Comparison of ENCODE assay signal across 8 mouse cellular contexts in the genomic region with DNA sequence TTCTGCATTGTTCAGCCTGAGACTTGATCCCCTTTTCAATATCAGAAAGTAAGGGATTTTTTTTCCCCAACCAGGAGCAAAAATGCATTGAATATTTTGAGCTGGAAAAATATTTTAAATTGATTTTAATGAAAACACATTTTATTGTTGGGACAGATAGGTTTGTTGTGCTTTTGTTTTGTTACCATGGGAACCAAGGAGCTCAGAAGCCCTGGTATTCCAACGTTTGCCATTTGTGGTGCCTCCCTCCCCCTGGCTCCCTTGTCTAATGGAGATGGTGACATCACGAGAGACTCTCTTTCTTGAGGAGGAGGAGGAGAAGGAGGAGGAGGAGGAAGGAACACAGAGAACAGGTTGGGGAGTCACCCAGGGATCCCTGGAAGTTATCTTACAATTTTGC.
DNase-seq lines count a peak whose midpoint lies in the region; ATAC-seq lines count a peak whose summit lies in the region.

No protein-coding gene starts in this region.

- no peak overlapping the region for H3K4me3 ChIP-seq in heart, embryonic 16.5 days (ENCODE audit: low read length)

- peak; percentile 95 for DNase-seq in heart, adult 11 months
- no peak for DNase-seq in heart, postnatal 36 days
- DNase-seq in R1 (ENCODE audit: low read depth, low spot score): peak; percentile 61
- no peak for DNase-seq in left cerebral cortex, adult 11 months (ENCODE audit: low spot score)
- DNase-seq in left cerebral cortex, adult 8-10 months (ENCODE audit: low spot score in 2 of 2): no peak
- no peak for DNase-seq in cerebellum, postnatal 4 days (ENCODE audit: low spot score in 2 of 2)

- H3K9ac ChIP-seq in heart, embryonic 16.5 days (ENCODE audit: low read length): no peak overlapping the region

- WGBS in heart, embryonic 16.5 days: 2% methylated on average over 2 of the region's 2 CpGs

- peaks cover 13% of the 10 kb centered on the region for H3K36me3 ChIP-seq in heart, embryonic 16.5 days (ENCODE audit: control insufficient read depth, insufficient read depth)

- ATAC-seq in heart, embryonic 16.5 days (replicated peaks; ENCODE audit: extremely low read depth, insufficient read depth, low FRiP score): peak; percentile 19; the same call in 1 of the 2 replicates
- ATAC-seq in megakaryocyte progenitor cell, adult 5-6 weeks (replicated peaks; ENCODE audit: poor library complexity): peak; percentile 35; the same call in 1 of the 2 replicates

- peaks cover 49% of the 10 kb centered on the region for H3K4me1 ChIP-seq in heart, embryonic 16.5 days (ENCODE audit: control insufficient read depth, insufficient read depth, low read length)

- H3K4me2 ChIP-seq in heart, embryonic 16.5 days (ENCODE audit: low read depth, low read length): no peak overlapping the region

- no peaks in the 10 kb centered on the region for H3K9me3 ChIP-seq in heart, embryonic 16.5 days (replicated peaks; ENCODE audit: control insufficient read depth, low read length)

- no peaks in the 10 kb centered on the region for H3K27me3 ChIP-seq in heart, embryonic 16.5 days (ENCODE audit: control insufficient read depth, insufficient read depth, low read length)

- intact Hi-C loops in heart, postnatal 36 days (cut with DNase I): loop anchor here (5.0 kb wide), 1 partner anchor 173 kb away; a partner anchor contains a TSS

- H3K27ac ChIP-seq in heart, embryonic 16.5 days (ENCODE audit: low read length): peak overlapping the region; percentile 84

Comparison
In these comparisons a context has a peak if more than half of its experiments do, and no peak if none do; other contexts are left out.
1. DNase-seq: peak in heart, adult 11 months (single experiment) and R1 (single experiment); none in heart, postnatal 36 days (0 of 2), left cerebral cortex, adult 11 months (single experiment), left cerebral cortex, adult 8-10 months (0 of 2) and cerebellum, postnatal 4 days (0 of 2).